Mouse (Mus musculus): ENCODE measurements around the gene Lhpp. TPM values are rescaled to one million over a fixed set of nuclear protein-coding genes. Genes with fewer than 3 reads are reported as not detected.
A peak's percentile ranks its signal among the peaks of the same experiment; 100 is the strongest.

The Lhpp gene
- polyA plus RNA-seq, 1 experiment from 2014 or later: 9.3 TPM

- Histone ChIP-seq H3K9me3 (ENCODE audit: control insufficient read depth, low read length) (no peaks in the 10 kb centered on the region), H3K27me3 (ENCODE audit: control insufficient read depth, insufficient read depth, low read length) (no peaks in the 10 kb centered on the region), H3K36me3 (ENCODE audit: control insufficient read depth, insufficient read depth, low read length) (no peaks in the 10 kb centered on the region), H3K4me2 (replicated peaks; ENCODE audit: low read depth) (no peak overlapping the region), H3K4me3 (ENCODE audit: low read depth, low read length) (no peak overlapping the region), H3K27ac (replicated peaks) (no peak overlapping the region), H3K4me1 (replicated peaks; ENCODE audit: control insufficient read depth, insufficient read depth) (no peaks in the 10 kb centered on the region), H3K9ac (ENCODE audit: low read length) (no peak overlapping the region)
- ATAC-seq (ENCODE audit: low FRiP score, low TSS enrichment): no peak
- WGBS: 90% methylated on average over 3 of the region's 3 CpGs
- DNase-seq (ENCODE audit: low spot score): no peak
- TF ChIP-seq EP300 (optimal IDR thresholded peaks at IDR 0.05) (no peak), CTCF (IDR thresholded peaks at IDR 0.05; ENCODE audit: low read depth) (no peak)
Observed at GRCm38 (mm10) chr7:132682336-132682735, 71.9 kb downstream of the Lhpp start.

- 74% methylated on average over 3 of the region's 3 CpGs for WGBS
- Histone ChIP-seq H3K27ac (replicated peaks) (no peak overlapping the region), H3K36me3 (ENCODE audit: control insufficient read depth, insufficient read depth, low read length) (no peaks in the 10 kb centered on the region), H3K9me3 (ENCODE audit: control insufficient read depth, low read length) (no peaks in the 10 kb centered on the region), H3K4me2 (replicated peaks; ENCODE audit: low read depth) (no peak overlapping the region), H3K27me3 (ENCODE audit: control insufficient read depth, insufficient read depth, low read length) (no peaks in the 10 kb centered on the region), H3K9ac (ENCODE audit: low read length) (no peak overlapping the region), H3K4me3 (ENCODE audit: low read depth, low read length) (no peak overlapping the region), H3K4me1 (replicated peaks; ENCODE audit: control insufficient read depth, insufficient read depth) (0 out of 2 replicates have a peak, but pooled peaks cover 2% of the 10 kb centered on the region)
- DNase-seq (ENCODE audit: low spot score): no peak
- TF ChIP-seq CTCF (IDR thresholded peaks at IDR 0.05; ENCODE audit: low read depth) (no peak), EP300 (optimal IDR thresholded peaks at IDR 0.05) (no peak)
- no peak for ATAC-seq (ENCODE audit: low FRiP score, low TSS enrichment)
Observed at GRCm38 (mm10) chr7:132682901-132683300, 72.5 kb downstream of the Lhpp start.

- 81% methylated on average over 4 of the region's 4 CpGs for WGBS
- Histone ChIP-seq H3K27me3 (ENCODE audit: control insufficient read depth, insufficient read depth, low read length) (no peaks in the 10 kb centered on the region), H3K4me3 (ENCODE audit: low read depth, low read length) (no peak overlapping the region), H3K4me1 (replicated peaks; ENCODE audit: control insufficient read depth, insufficient read depth) (peaks cover 9% of the 10 kb centered on the region; the same call in 1 of the 2 replicates), H3K4me2 (replicated peaks; ENCODE audit: low read depth) (no peak overlapping the region), H3K9ac (ENCODE audit: low read length) (no peak overlapping the region), H3K27ac (replicated peaks) (no peak overlapping the region), H3K36me3 (ENCODE audit: control insufficient read depth, insufficient read depth, low read length) (no peaks in the 10 kb centered on the region), H3K9me3 (ENCODE audit: control insufficient read depth, low read length) (no peaks in the 10 kb centered on the region)
- DNase-seq (ENCODE audit: low spot score): no peak
- no peak for ATAC-seq (ENCODE audit: low FRiP score, low TSS enrichment)
- TF ChIP-seq CTCF (IDR thresholded peaks at IDR 0.05; ENCODE audit: low read depth) (no peak), EP300 (optimal IDR thresholded peaks at IDR 0.05) (no peak)
Observed at GRCm38 (mm10) chr7:132683923-132684322, 73.5 kb downstream of the Lhpp start.

- 89% methylated on average over 3 of the region's 3 CpGs for WGBS
- TF ChIP-seq EP300 (optimal IDR thresholded peaks at IDR 0.05): no peak
- Histone ChIP-seq H3K36me3 (ENCODE audit: control insufficient read depth, insufficient read depth, low read length) (no peaks in the 10 kb centered on the region), H3K27ac (replicated peaks) (no peak overlapping the region), H3K4me3 (ENCODE audit: low read depth, low read length) (no peak overlapping the region), H3K4me2 (replicated peaks; ENCODE audit: low read depth) (no peak overlapping the region), H3K27me3 (ENCODE audit: control insufficient read depth, insufficient read depth, low read length) (no peaks in the 10 kb centered on the region), H3K4me1 (replicated peaks; ENCODE audit: control insufficient read depth, insufficient read depth) (peaks cover 9% of the 10 kb centered on the region; the same call in 1 of the 2 replicates), H3K9ac (ENCODE audit: low read length) (no peak overlapping the region), H3K9me3 (ENCODE audit: control insufficient read depth, low read length) (no peaks in the 10 kb centered on the region)
- DNase-seq (ENCODE audit: low spot score) (no peak), ATAC-seq (ENCODE audit: low FRiP score, low TSS enrichment) (no peak)
Observed at GRCm38 (mm10) chr7:132686515-132686914, 76.1 kb downstream of the Lhpp start.

- H3K4me2 ChIP-seq (replicated peaks; ENCODE audit: low read depth): no peak overlapping the region
- H3K36me3 ChIP-seq (ENCODE audit: control insufficient read depth, insufficient read depth, low read length): no peaks in the 10 kb centered on the region
- H3K27ac ChIP-seq (replicated peaks): no peak overlapping the region
- DNase-seq (ENCODE audit: low spot score) (no peak), ATAC-seq (ENCODE audit: low FRiP score, low TSS enrichment) (no peak)
- no peaks in the 10 kb centered on the region for H3K9me3 ChIP-seq (ENCODE audit: control insufficient read depth, low read length)
- H3K27me3 ChIP-seq (ENCODE audit: control insufficient read depth, insufficient read depth, low read length): no peaks in the 10 kb centered on the region
- WGBS: 36% methylated on average over 2 of the region's 2 CpGs
- TF ChIP-seq EP300 (optimal IDR thresholded peaks at IDR 0.05) (no peak), CTCF (IDR thresholded peaks at IDR 0.05; ENCODE audit: low read depth) (no peak)
- no peak overlapping the region for H3K4me3 ChIP-seq (ENCODE audit: low read depth, low read length)
- no peak overlapping the region for H3K9ac ChIP-seq (ENCODE audit: low read length)
- peaks cover 9% of the 10 kb centered on the region; the same call in 1 of the 2 replicates for H3K4me1 ChIP-seq (replicated peaks; ENCODE audit: control insufficient read depth, insufficient read depth)
Observed at GRCm38 (mm10) chr7:132687897-132688296, 77.5 kb downstream of the Lhpp start.

- TF ChIP-seq EP300 (optimal IDR thresholded peaks at IDR 0.05): no peak
- no peak for TF ChIP-seq CTCF (IDR thresholded peaks at IDR 0.05; ENCODE audit: low read depth)
- Histone ChIP-seq H3K27me3 (ENCODE audit: control insufficient read depth, insufficient read depth, low read length) (no peaks in the 10 kb centered on the region), H3K9me3 (ENCODE audit: control insufficient read depth, low read length) (no peaks in the 10 kb centered on the region), H3K27ac (replicated peaks) (0 out of 2 replicates have a peak overlapping the region, but pooled peaks have one; percentile 30), H3K4me3 (ENCODE audit: low read depth, low read length) (no peak overlapping the region), H3K4me1 (replicated peaks; ENCODE audit: control insufficient read depth, insufficient read depth) (peaks cover 9% of the 10 kb centered on the region; the same call in 1 of the 2 replicates), H3K9ac (ENCODE audit: low read length) (no peak overlapping the region), H3K36me3 (ENCODE audit: control insufficient read depth, insufficient read depth, low read length) (no peaks in the 10 kb centered on the region), H3K4me2 (replicated peaks; ENCODE audit: low read depth) (no peak overlapping the region)
- 34% methylated on average over 5 of the region's 5 CpGs for WGBS
- DNase-seq (ENCODE audit: low spot score) (no peak), ATAC-seq (ENCODE audit: low FRiP score, low TSS enrichment) (no peak)
Observed at GRCm38 (mm10) chr7:132688721-132689120, 78.3 kb downstream of the Lhpp start.
